In genomic region chr5:52023212-52023611, GRCm38 (mm10) we compare ENCODE assay signal across 9 mouse cellular contexts.
A peak's percentile ranks its signal among the peaks of the same experiment; 100 is the strongest.
DNase-seq lines count a peak whose midpoint lies in the region; ATAC-seq and TF ChIP-seq lines count a peak whose summit lies in the region.
"Had no signal": no experiment of that assay in that cellular context is flagged by ENCODE, and none has a peak within 500 bp of the region (broad histone marks: within the 10 kb centered on the region; RNA-seq: fewer than 3 reads in every experiment).

No protein-coding gene starts in this region.

- H3K36me3 ChIP-seq in hindbrain, postnatal 0 days (ENCODE audit: insufficient read depth, low read length) = no peaks in the 10 kb centered on the region
- no peaks in the 10 kb centered on the region for H3K36me3 ChIP-seq in midbrain, postnatal 0 days (ENCODE audit: insufficient read depth, low read length)

- no peaks in the 10 kb centered on the region for H3K4me1 ChIP-seq in hindbrain, postnatal 0 days (ENCODE audit: insufficient read depth, low read length)
- no peaks in the 10 kb centered on the region for H3K4me1 ChIP-seq in midbrain, postnatal 0 days (ENCODE audit: insufficient read depth, low read length)

- H3K27ac ChIP-seq in hindbrain, postnatal 0 days = no peak overlapping the region
- no peak overlapping the region for H3K27ac ChIP-seq in midbrain, postnatal 0 days (ENCODE audit: low read depth, low read length)

- 42% methylated on average over 9 of the region's 9 CpGs for WGBS in hindbrain, postnatal 0 days
- 62% methylated on average over 9 of the region's 9 CpGs for WGBS in midbrain, postnatal 0 days

- peak; percentile 55; the same call in 1 of the 2 replicates for ATAC-seq in hindbrain, postnatal 0 days
- no peak for ATAC-seq in midbrain, postnatal 0 days (ENCODE audit: low FRiP score)

- DNase-seq in heart, adult 11 months = peak; percentile 94
- DNase-seq in heart, postnatal 25 days (ENCODE audit: low spot score) = no peak
- DNase-seq in cerebellum, postnatal 10 days = peak; percentile 58 to 65
- peak; percentile 52 for DNase-seq in hindbrain, postnatal 0 days (ENCODE audit: low spot score)
- peak; percentile 64 for DNase-seq in midbrain, postnatal 0 days (ENCODE audit: low spot score)
- DNase-seq in ovary, adult 18-20 months (ENCODE audit: low spot score) = no peak
- no peak for DNase-seq in embryo, embryonic 10.5 days (ENCODE audit: low spot score)
- no peak for DNase-seq in yolk sac, embryonic 10.5 days (ENCODE audit: low spot score)

- H3K4me3 ChIP-seq in hindbrain, postnatal 0 days (ENCODE audit: low read length) = no peak overlapping the region
- H3K4me3 ChIP-seq in midbrain, postnatal 0 days (ENCODE audit: low read depth, low read length) = no peak overlapping the region

- H3K4me2 ChIP-seq in hindbrain, postnatal 0 days (ENCODE audit: low read depth, low read length) = 0 out of 2 replicates have a peak overlapping the region, but pooled peaks have one; percentile 14
- no peak overlapping the region; the same call in 1 of the 2 replicates for H3K4me2 ChIP-seq in midbrain, postnatal 0 days (ENCODE audit: low read depth, low read length, poor library complexity, severe bottlenecking)

- H3K9me3 ChIP-seq in hindbrain, postnatal 0 days (ENCODE audit: low read length) = no peaks in the 10 kb centered on the region
- H3K9me3 ChIP-seq in midbrain, postnatal 0 days (ENCODE audit: low read length) = no peaks in the 10 kb centered on the region

- intact Hi-C loops in heart, postnatal 25 days (cut with DNase I) = no loop called here

- no peak overlapping the region for H3K9ac ChIP-seq in hindbrain, postnatal 0 days (replicated peaks; ENCODE audit: low read length)
- H3K9ac ChIP-seq in midbrain, postnatal 0 days (replicated peaks; ENCODE audit: low read length, poor library complexity, severe bottlenecking) = no peak overlapping the region

- no peak for TF ChIP-seq CTCF in hindbrain, postnatal 0 days (IDR thresholded peaks at IDR 0.05; ENCODE audit: low read depth)
- no peak for TF ChIP-seq CTCF in midbrain, postnatal 0 days (IDR thresholded peaks at IDR 0.05)

- no peaks in the 10 kb centered on the region for H3K27me3 ChIP-seq in hindbrain, postnatal 0 days (ENCODE audit: insufficient read depth, low read length)
- H3K27me3 ChIP-seq in midbrain, postnatal 0 days (ENCODE audit: insufficient read depth, low read length) = no peaks in the 10 kb centered on the region
- H3K27me3 ChIP-seq: CH12.LX had no signal

Comparison
In these comparisons a context has a peak if more than half of its experiments do, and no peak if none do; other contexts are left out.
1. DNase-seq: peak in heart, adult 11 months (single experiment), cerebellum, postnatal 10 days (2 of 2), hindbrain, postnatal 0 days (single experiment) and midbrain, postnatal 0 days (single experiment); none in heart, postnatal 25 days (single experiment), ovary, adult 18-20 months (single experiment), embryo, embryonic 10.5 days (single experiment) and yolk sac, embryonic 10.5 days (single experiment).